Mouse (Mus musculus) forebrain, embryonic 10.5 days (tissue): ENCODE measurements around the gene Rab4b. TPM values are rescaled to one million over a fixed set of nuclear protein-coding genes. Genes with fewer than 3 reads are reported as not detected.
A peak's percentile ranks its signal among the peaks of the same experiment; 100 is the strongest.

ENCODE experiments used
- DNase-seq: peaks from one replicate; pipeline ENCODE4 v3.0.0-alpha.2; 2017; ENCODE audit warnings: low spot score; ENCODE audit errors: extremely low spot score
- H3K27ac ChIP-seq: fragments of 300-500 bp; sonication (generic); 2 replicates; pipeline ENCODE4 v1.5.1; 2016; ENCODE audit warnings: mild to moderate bottlenecking
- H3K27me3 ChIP-seq: fragments of 300-500 bp; sonication (generic); 2 replicates; pipeline ENCODE4 v1.6.1; 2016; ENCODE audit warnings: mild to moderate bottlenecking; ENCODE audit not compliant: poor library complexity, severe bottlenecking
- H3K36me3 ChIP-seq: fragments of 300-500 bp; sonication (generic); replicated peaks from 2 replicates; pipeline ENCODE4 v1.6.1; 2016; ENCODE audit warnings: mild to moderate bottlenecking, moderate library complexity
- H3K4me1 ChIP-seq: fragments of 300-500 bp; sonication (generic); 2 replicates; pipeline ENCODE4 v1.6.1; 2016
- H3K4me3 ChIP-seq: fragments of 300-500 bp; sonication (generic); 2 replicates; pipeline ENCODE4 v1.5.1; 2016; ENCODE audit warnings: mild to moderate bottlenecking, moderate library complexity
- H3K9me3 ChIP-seq: fragments of 300-500 bp; sonication (generic); 2 replicates; pipeline ENCODE4 v1.6.1; 2016; ENCODE audit warnings: mild to moderate bottlenecking, moderate library complexity
- WGBS: fragments of 180-500 bp; shearing (Covaris S2); methylation state at CpG from one replicate; pipeline ENCODE4 v1.1.7; 2016; 5-methylcytosine and 5-hydroxymethylcytosine counted together
- polyA plus RNA-seq: library from polyadenylated mRNA; unstranded; fragments of >200 nt; fragmentation: Nextera tagmentation; extraction: Ambion mirVana; gene quantifications from 2 replicates; pipeline ENCODE4 v1.2.1, GENCODE M21; 2016

The Rab4b gene
- 55.2 and 56.3 TPM in 2 replicates for polyA plus RNA-seq

GRCm38 (mm10) chr7:27178324-27179216 lies at the start of gene Rab4b:
Rab4b (minus strand) TSS chr7:27178896.
- WGBS, result under 1% methylated on average over 53 of the region's 53 CpGs

GRCm38 (mm10) chr7:27228281-27228821 lies 49.7 kb upstream of the Rab4b start, which contains the start of gene Itpkc:
Itpkc (minus strand) TSS chr7:27228661.
- Histone ChIP-seq H3K36me3 (peaks cover 3% of the 10 kb centered on the region), H3K4me1 (peaks cover 69% of the 10 kb centered on the region), H3K4me3 (peak within 1 kb of the TSS; percentile 89), H3K27ac (peak within 1 kb of the TSS; percentile 94), H3K9me3 (no peaks in the 10 kb centered on the region), H3K27me3 (no peaks in the 10 kb centered on the region)
- peak; percentile 97 for DNase-seq
- under 1% methylated on average over 43 of the region's 49 CpGs for WGBS

More at GRCm38 (mm10) chr7:27178324-27179216, at the start of gene Rab4b:
- H3K4me3 ChIP-seq, result peak within 1 kb of the TSS; percentile 62
- no peaks in the 10 kb centered on the region for H3K27me3 ChIP-seq
- peaks cover 24% of the 10 kb centered on the region for H3K4me1 ChIP-seq
- DNase-seq, result peak; percentile 100
- no peaks in the 10 kb centered on the region for H3K9me3 ChIP-seq
- H3K27ac ChIP-seq, result peak within 1 kb of the TSS; percentile 86
- peaks cover 33% of the 10 kb centered on the region for H3K36me3 ChIP-seq

- Histone ChIP-seq H3K4me3 (peak overlapping the region; percentile 89), H3K36me3 (peaks cover 9% of the 10 kb centered on the region), H3K27ac (peak overlapping the region; percentile 94), H3K27me3 (no peaks in the 10 kb centered on the region), H3K9me3 (no peaks in the 10 kb centered on the region), H3K4me1 (peaks cover 67% of the 10 kb centered on the region)
- 3% methylated on average over 10 of the region's 10 CpGs for WGBS
- peak; percentile 24 for DNase-seq
Measured at GRCm38 (mm10) chr7:27227676-27228075, 49.0 kb upstream of the Rab4b start.

- WGBS, result 41% methylated on average over 9 of the region's 9 CpGs
- H3K27ac ChIP-seq, result peak overlapping the region; percentile 94
Measured at GRCm38 (mm10) chr7:27227276-27227675, 48.6 kb upstream of the Rab4b start.

DNA sequence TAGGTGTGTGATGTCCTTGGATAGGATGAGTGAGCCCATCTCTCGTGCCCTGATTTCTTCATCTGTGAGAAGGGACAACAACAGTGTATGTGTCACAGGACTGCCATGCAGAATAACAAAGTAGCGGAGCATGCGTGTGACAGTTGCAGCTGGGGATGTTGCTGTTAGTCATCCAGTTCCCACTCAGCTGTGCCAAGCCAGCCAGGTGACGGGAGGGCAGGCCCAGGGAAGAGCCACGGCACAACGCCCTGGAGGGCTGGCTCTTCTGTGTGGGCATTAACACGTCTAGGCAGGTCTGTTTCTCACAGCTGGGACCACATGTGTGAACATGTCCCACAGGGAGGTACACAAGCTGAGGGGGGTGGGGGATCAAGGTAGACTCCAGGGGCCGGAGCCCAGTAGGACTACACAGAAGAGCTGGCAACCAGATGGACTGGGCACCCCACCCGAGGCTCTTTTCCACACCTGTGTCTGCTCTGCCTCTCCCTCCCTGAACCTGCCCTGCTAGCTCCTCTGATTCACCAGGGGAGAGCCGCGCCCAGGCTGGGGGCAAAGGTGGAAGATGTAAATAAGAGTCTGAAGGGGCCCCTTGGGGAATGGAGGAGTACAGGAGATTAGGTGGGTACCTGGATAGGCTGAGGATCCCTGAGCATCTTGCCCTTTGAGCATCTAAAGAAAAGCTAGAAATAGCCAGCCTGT lies 46.3 kb upstream of the Rab4b start:
- 88% methylated on average over 11 of the region's 11 CpGs for WGBS
- Histone ChIP-seq H3K4me1 (peaks cover 58% of the 10 kb centered on the region), H3K27ac (no peak overlapping the region), H3K27me3 (no peaks in the 10 kb centered on the region), H3K4me3 (peak overlapping the region; percentile 89; the same call in 1 of the 2 replicates), H3K9me3 (no peaks in the 10 kb centered on the region), H3K36me3 (peaks cover 19% of the 10 kb centered on the region)
- DNase-seq, result no peak

More at GRCm38 (mm10) chr7:27227276-27227675, 48.6 kb upstream of the Rab4b start:
- Histone ChIP-seq H3K4me1 (peaks cover 63% of the 10 kb centered on the region), H3K36me3 (peaks cover 13% of the 10 kb centered on the region), H3K9me3 (no peaks in the 10 kb centered on the region), H3K27me3 (no peaks in the 10 kb centered on the region), H3K4me3 (peak overlapping the region; percentile 89)
- DNase-seq, result no peak

GRCm38 (mm10) chr7:27222538-27222937 lies 43.8 kb upstream of the Rab4b start:
- Histone ChIP-seq H3K27ac (no peak overlapping the region), H3K27me3 (no peaks in the 10 kb centered on the region), H3K9me3 (no peaks in the 10 kb centered on the region), H3K4me1 (peaks cover 45% of the 10 kb centered on the region), H3K4me3 (no peak overlapping the region), H3K36me3 (peaks cover 40% of the 10 kb centered on the region)
- no peak for DNase-seq
- WGBS, result 91% methylated on average over 1 of the region's 1 CpGs

- no peak for DNase-seq
- Histone ChIP-seq H3K4me3 (no peak overlapping the region; the same call in 1 of the 2 replicates), H3K9me3 (no peaks in the 10 kb centered on the region), H3K36me3 (peaks cover 46% of the 10 kb centered on the region), H3K4me1 (peaks cover 39% of the 10 kb centered on the region), H3K27ac (no peak overlapping the region), H3K27me3 (no peaks in the 10 kb centered on the region)
- 89% methylated on average over 6 of the region's 6 CpGs for WGBS
Measured at GRCm38 (mm10) chr7:27221939-27222338, 43.2 kb upstream of the Rab4b start.

DNA sequence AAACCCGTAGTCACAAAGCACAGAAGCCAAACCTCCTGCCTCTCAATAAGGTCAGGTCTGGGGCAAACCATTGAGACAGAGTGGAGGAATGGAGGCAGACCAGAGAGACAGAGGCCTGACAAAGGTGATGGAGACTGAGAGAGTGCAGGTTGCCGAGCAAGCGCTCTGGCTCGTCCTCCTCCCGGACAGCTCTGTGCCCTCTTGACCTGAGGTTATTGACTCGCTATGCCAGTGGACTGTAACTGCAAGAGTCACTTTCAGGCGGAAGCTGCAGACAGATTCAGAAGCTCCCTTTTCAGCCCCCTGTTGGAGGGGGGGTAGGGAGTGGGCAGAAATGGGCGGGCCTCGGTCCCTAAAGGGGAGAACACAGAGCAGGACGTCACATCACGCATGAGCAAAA lies 41.2 kb upstream of the Rab4b start:
- no peak for DNase-seq
- 88% methylated on average over 11 of the region's 11 CpGs for WGBS
- H3K27me3 ChIP-seq, result no peaks in the 10 kb centered on the region
- H3K36me3 ChIP-seq, result peaks cover 62% of the 10 kb centered on the region
- peaks cover 19% of the 10 kb centered on the region for H3K4me1 ChIP-seq
- H3K27ac ChIP-seq, result no peak overlapping the region
- H3K4me3 ChIP-seq, result no peak overlapping the region
- no peaks in the 10 kb centered on the region for H3K9me3 ChIP-seq

- H3K27me3 ChIP-seq, result no peaks in the 10 kb centered on the region
- H3K36me3 ChIP-seq, result peaks cover 70% of the 10 kb centered on the region
- no peak overlapping the region for H3K4me3 ChIP-seq
- 89% methylated on average over 7 of the region's 7 CpGs for WGBS
- H3K4me1 ChIP-seq, result peaks cover 5% of the 10 kb centered on the region; the same call in 1 of the 2 replicates
- DNase-seq, result no peak
- H3K9me3 ChIP-seq, result no peaks in the 10 kb centered on the region
- no peak overlapping the region for H3K27ac ChIP-seq
Measured at GRCm38 (mm10) chr7:27218586-27218985, 39.9 kb upstream of the Rab4b start.

DNA sequence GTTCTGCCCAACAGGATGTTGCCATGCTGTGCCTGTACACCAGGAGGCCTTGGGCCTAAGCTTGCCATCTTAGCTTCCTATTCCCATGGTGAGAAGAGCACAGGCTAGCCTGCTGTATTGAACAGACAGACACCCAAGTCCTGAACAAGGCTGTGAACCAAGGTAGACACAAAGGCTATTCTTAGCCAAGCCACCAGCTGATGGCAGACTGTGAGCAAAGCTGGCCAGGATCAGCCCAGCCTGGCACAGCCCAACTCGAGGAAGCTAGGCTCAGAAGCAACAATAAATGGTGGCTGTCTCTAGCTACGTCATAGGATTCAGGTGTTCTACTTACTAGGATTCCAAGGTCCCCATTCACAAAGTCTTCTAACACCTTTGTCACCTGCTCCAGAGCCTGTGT lies 33.9 kb upstream of the Rab4b start:
- H3K4me1 ChIP-seq, result no peaks in the 10 kb centered on the region
- no peaks in the 10 kb centered on the region for H3K27me3 ChIP-seq
- no peak for DNase-seq
- H3K27ac ChIP-seq, result no peak overlapping the region
- 90% methylated on average over 2 of the region's 2 CpGs for WGBS
- peaks cover 92% of the 10 kb centered on the region for H3K36me3 ChIP-seq
- no peak overlapping the region for H3K4me3 ChIP-seq
- no peaks in the 10 kb centered on the region for H3K9me3 ChIP-seq

GRCm38 (mm10) chr7:27203730-27204449 lies 25.2 kb upstream of the Rab4b start:
- H3K36me3 ChIP-seq, result peaks cover 77% of the 10 kb centered on the region
- no peaks in the 10 kb centered on the region for H3K9me3 ChIP-seq
- H3K4me1 ChIP-seq, result no peaks in the 10 kb centered on the region
- 96% methylated on average over 8 of the region's 8 CpGs for WGBS
- no peak for DNase-seq
- no peak overlapping the region for H3K4me3 ChIP-seq
- no peak overlapping the region for H3K27ac ChIP-seq
- no peaks in the 10 kb centered on the region for H3K27me3 ChIP-seq

- Histone ChIP-seq H3K36me3 (peaks cover 62% of the 10 kb centered on the region), H3K27me3 (no peaks in the 10 kb centered on the region), H3K4me1 (peaks cover 23% of the 10 kb centered on the region), H3K4me3 (no peak overlapping the region), H3K27ac (no peak overlapping the region), H3K9me3 (no peaks in the 10 kb centered on the region)
- no peak for DNase-seq
- 93% methylated on average over 8 of the region's 8 CpGs for WGBS
Measured at GRCm38 (mm10) chr7:27198779-27199178, 20.1 kb upstream of the Rab4b start.
